Mouse (Mus musculus): ENCODE results near the gene Uck2.

Gene Uck2

GRCm38 (mm10) chr1:167212710-167213109, 72.4 kb downstream of the Uck2 start:
- no peak for DNase-seq (ENCODE audit: low spot score in 2 of 2)

GRCm38 (mm10) chr1:167211979-167212614, 73.0 kb downstream of the Uck2 start:
- DNase-seq (ENCODE audit: low spot score in 2 of 2), result peak in 1 of 2 experiments; percentile 56

- no peak for DNase-seq (ENCODE audit: low spot score in 2 of 2)
Observed at GRCm38 (mm10) chr1:167208816-167209215, 76.3 kb downstream of the Uck2 start.

DNA sequence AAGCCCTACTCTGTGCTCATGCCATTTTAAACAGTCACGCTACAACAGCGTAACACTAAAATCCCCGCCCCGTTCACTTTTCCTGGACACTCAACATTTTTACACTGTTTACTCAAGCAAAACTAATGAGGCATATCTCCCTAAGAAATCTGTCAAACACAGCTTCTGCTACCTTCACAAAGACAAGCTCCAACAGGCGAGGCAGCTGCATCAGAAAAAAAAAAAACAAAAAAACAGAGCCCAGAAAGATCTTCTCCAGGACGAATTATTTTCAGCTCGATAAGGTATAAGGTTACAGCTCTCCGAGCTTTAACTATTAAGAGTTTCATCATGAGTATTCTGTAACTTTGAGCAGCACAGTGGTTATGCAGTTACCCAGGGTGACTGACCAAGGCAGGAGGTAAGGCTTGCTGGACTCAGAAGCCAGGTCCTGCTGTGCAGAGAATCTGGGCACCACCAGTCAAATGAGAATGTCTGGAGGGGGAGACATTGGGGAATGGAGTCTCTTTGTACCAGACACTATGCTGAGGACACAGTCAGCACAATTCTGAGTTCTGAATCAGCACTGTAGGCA, 79.9 kb downstream of the Uck2 start:
- no peak for DNase-seq (ENCODE audit: low spot score in 2 of 2)

DNA sequence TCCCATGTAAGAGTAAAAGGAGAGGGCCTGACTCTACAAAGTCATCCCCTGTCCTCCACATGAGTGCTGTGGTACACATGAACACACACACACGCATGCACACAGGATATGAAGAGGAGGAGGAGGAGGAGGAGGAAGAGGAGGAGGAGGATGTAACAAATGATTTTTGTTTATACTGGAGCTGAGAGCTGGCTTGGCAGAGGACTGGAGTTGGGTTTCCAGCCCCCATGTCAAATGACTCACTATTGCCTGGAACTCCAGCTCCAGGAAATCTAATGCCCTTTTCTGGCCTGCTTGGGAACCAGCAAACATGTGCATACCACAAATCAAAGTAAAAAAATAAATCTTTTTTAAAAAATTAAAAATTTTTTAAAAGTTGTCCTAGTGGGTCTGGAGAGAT, 80.7 kb downstream of the Uck2 start:
- DNase-seq (ENCODE audit: low spot score in 2 of 2), result no peak

DNA sequence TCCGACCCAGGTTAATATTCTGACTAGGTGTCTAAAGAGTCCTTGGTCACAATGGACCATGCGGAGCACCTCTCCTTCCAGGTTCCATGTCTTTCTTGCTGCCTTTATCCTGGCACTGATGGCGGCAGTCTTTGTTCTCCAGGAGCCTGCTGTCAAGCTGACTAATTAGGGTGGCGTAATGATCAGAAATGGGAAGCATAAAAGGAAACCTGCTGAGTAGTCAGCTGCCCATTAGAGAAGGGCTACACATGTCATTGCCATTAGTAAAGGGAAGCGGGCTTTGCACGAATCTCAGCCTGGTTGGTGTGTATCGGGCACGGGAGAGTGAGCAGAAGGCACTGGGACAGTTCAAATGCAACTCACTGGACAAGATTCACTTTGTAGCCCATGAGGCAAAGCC, 90.4 kb downstream of the Uck2 start:
- no peak for DNase-seq (ENCODE audit: low spot score in 2 of 2)

- DNase-seq (ENCODE audit: low spot score in 2 of 2), result no peak
Observed at GRCm38 (mm10) chr1:167187791-167188190, 97.3 kb downstream of the Uck2 start.

DNA sequence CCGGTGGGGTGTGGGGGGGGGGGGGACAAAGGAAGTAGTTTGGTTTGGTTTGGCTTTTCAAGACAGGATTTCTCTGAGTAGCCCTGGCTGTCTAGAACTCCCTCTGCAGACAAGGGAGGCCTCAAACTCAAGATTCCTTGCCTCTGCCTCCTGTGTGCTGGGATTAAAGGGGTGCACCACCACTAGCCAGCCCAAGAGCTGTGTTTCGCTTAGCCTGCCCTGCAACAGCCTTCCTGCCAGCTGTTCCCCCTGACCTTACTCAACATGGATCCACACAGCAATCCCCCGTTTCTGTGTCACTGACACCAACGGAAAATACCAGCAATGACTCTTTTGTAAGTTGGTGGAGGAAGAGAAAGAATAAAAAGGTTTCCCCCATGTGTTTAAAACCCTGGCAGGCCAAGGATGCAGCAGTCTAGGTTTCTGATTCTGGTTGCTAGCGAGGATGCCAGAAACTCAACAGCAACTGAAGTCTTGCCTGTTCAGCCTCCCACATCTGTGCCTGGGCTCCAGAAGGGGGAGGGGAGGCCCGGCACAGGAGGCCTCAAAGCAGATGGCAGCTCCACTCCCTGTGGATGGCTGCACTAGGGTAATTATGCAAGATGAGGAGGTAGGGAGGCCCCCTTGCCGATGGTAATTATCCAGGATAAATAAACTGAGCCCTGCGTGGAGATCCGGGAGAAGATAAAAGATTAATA, 103.1 kb downstream of the Uck2 start:
- DNase-seq (ENCODE audit: low spot score in 2 of 2), result peak; percentile 22 to 42
